Mouse (Mus musculus) testis, adult 2 months (tissue): Measurements from ENCODE around the gene Dner.

ENCODE experiments used
- CTCF ChIP-seq: fragments of 200-500 bp; IDR thresholded peaks from 2 replicates; pipeline ENCODE4 v1.5.1; 2012; ENCODE audit warnings: low read depth, mild to moderate bottlenecking, inconsistent platforms, low read length, moderate library complexity; ENCODE audit not compliant: control insufficient read depth, insufficient read depth, insufficient replicate concordance
- POLR2A ChIP-seq: fragments of 200-500 bp; IDR thresholded peaks from 2 replicates; pipeline ENCODE4 v1.6.1; 2012; ENCODE audit warnings: low read depth, mild to moderate bottlenecking, inconsistent platforms, low read length, moderate library complexity; ENCODE audit not compliant: control insufficient read depth

- TF ChIP-seq CTCF (no peak), POLR2A (no peak)
Observed at GRCm38 (mm10) chr1:84614596-84614995, 81.4 kb downstream of the Dner start.
